Mouse (Mus musculus) heart, postnatal 0 days (tissue): ENCODE measurements around the gene Fis1. TPM values are rescaled to one million over a fixed set of nuclear protein-coding genes. Genes with fewer than 3 reads are reported as not detected.

Experiments used
- ATAC-seq: fragments of 200-750 bp; cut with Nextera tagmentation; 2 replicates; pipeline ENCODE4 v1.8.0; 2017; ENCODE audit warnings: low read depth, moderate number of reproducible peaks, moderate library complexity; ENCODE audit not compliant: insufficient read depth
- DNase-seq: peaks from one replicate; pipeline ENCODE4 v3.0.0-alpha.2; 2016; ENCODE audit warnings: low spot score
- H3K27ac ChIP-seq: fragments of 300-500 bp; sonication (generic); 2 replicates; pipeline ENCODE4 v1.5.1; 2014; ENCODE audit warnings: low read depth, mild to moderate bottlenecking
- H3K27me3 ChIP-seq: fragments of 300-500 bp; sonication (generic); 2 replicates; pipeline ENCODE4 v1.6.1; 2014; ENCODE audit warnings: low read length, mixed read lengths; ENCODE audit not compliant: control insufficient read depth, insufficient read depth
- H3K36me3 ChIP-seq: fragments of 300-500 bp; sonication (generic); replicated peaks from 2 replicates; pipeline ENCODE4 v1.6.1; 2014; ENCODE audit warnings: low read length, mixed read lengths; ENCODE audit not compliant: control insufficient read depth, insufficient read depth
- H3K4me1 ChIP-seq: fragments of 300-500 bp; sonication (generic); 2 replicates; pipeline ENCODE4 v1.6.1; 2014; ENCODE audit warnings: antibody characterized with exemption; ENCODE audit not compliant: control insufficient read depth, insufficient read depth
- H3K4me2 ChIP-seq: fragments of 300-500 bp; sonication (generic); 2 replicates; pipeline ENCODE4 v1.6.1; 2014; ENCODE audit warnings: low read depth, mild to moderate bottlenecking, low read length, moderate library complexity
- H3K4me3 ChIP-seq: fragments of 300-500 bp; sonication (generic); 2 replicates; pipeline ENCODE4 v1.5.1; 2014; ENCODE audit warnings: low read depth, low read length
- H3K9ac ChIP-seq: fragments of 300-500 bp; sonication (generic); replicated peaks from 2 replicates; pipeline ENCODE4 v1.6.1; 2014; ENCODE audit warnings: low read depth, low read length, mixed read lengths
- H3K9me3 ChIP-seq: fragments of 300-500 bp; sonication (generic); replicated peaks from 2 replicates; pipeline ENCODE4 v1.6.1; 2016; ENCODE audit warnings: low read length; ENCODE audit not compliant: control insufficient read depth
- CTCF ChIP-seq: IDR thresholded peaks from 2 replicates; pipeline ENCODE4 v1.5.1; 2016; ENCODE audit warnings: antibody characterized with exemption, control low read depth, low read depth
- EP300 ChIP-seq: IDR thresholded peaks from 2 replicates; pipeline ENCODE4 v1.6.1; 2016; ENCODE audit warnings: antibody characterized with exemption, low read depth
- WGBS: fragments of 180-500 bp; shearing (Covaris S2); extraction: QIAGEN DNeasy Blood & Tissue Kit; methylation state at CpG from one replicate; pipeline ENCODE4 v1.1.7; 2014; 5-methylcytosine and 5-hydroxymethylcytosine counted together
- polyA plus RNA-seq: library from polyadenylated mRNA; unstranded; fragments of >200 nt; fragmentation: Nextera tagmentation; extraction: Ambion mirVana; gene quantifications from 2 replicates; pipeline ENCODE4 v1.2.1, GENCODE M21; 2015
- total RNA-seq: library from RNA; depleted of rRNA; stranded (reverse); fragments of >200 nt; gene quantifications from 2 replicates; pipeline ENCODE4 v1.2.3, GENCODE M21; 2014; ENCODE audit warnings: low replicate concordance

Gene Fis1
- total and polyA plus RNA-seq, 2 experiments from 2014 or later, result 143 to 249 TPM

DNA sequence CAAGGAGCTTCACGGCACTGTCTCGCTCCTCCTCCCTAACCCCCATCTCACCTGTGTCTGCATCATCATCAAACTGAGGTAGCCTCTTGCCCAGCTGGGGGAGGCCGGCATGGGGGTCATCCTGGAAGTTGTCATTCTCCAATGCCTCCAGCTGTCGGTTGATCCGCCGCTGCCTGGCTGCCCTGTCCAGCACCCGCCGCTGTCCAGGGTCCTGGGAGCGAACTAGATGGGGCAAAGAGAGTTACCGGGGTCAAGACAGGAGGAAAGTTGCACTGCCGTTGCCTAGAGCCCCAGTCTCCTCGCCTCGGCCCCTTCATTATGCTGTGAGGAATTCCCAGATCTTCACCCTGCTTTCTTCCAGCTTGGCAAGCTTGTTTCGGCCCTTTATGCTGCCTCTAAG, 31.8 kb downstream of the Fis1 start:
- no peak overlapping the region for H3K9ac ChIP-seq
- H3K4me1 ChIP-seq, result peaks cover 10% of the 10 kb centered on the region; the same call in 1 of the 2 replicates
- no peak overlapping the region for H3K4me2 ChIP-seq
- TF ChIP-seq CTCF, result no peak
- no peak for TF ChIP-seq EP300
- no peak overlapping the region for H3K4me3 ChIP-seq
- DNase-seq (no peak), ATAC-seq (no peak)
- no peaks in the 10 kb centered on the region for H3K27me3 ChIP-seq
- H3K27ac ChIP-seq, result no peak overlapping the region
- H3K36me3 ChIP-seq, result peaks cover 28% of the 10 kb centered on the region
- 46% methylated on average over 14 of the region's 14 CpGs for WGBS
- H3K9me3 ChIP-seq, result no peaks in the 10 kb centered on the region

- peak within 1 kb of the TSS; percentile 94 for H3K4me2 ChIP-seq
- peak; percentile 95 for ATAC-seq
- WGBS, result under 1% methylated on average over 26 of the region's 26 CpGs
Observed at GRCm38 (mm10) chr5:136986695-136987137, 33.6 kb downstream of the Fis1 start, which contains the start of gene Plod3. Gene Plod3, plus strand, starts transcription at chr5:136987019.

GRCm38 (mm10) chr5:136987138-136987933, 34.3 kb downstream of the Fis1 start:
- WGBS, result under 1% methylated on average over 66 of the region's 67 CpGs
- TF ChIP-seq EP300 (peak; percentile 70), CTCF (no peak)
- Histone ChIP-seq H3K4me1 (peaks cover 10% of the 10 kb centered on the region; the same call in 1 of the 2 replicates), H3K9ac (peak overlapping the region; percentile 86), H3K27me3 (no peaks in the 10 kb centered on the region), H3K4me2 (peak overlapping the region; percentile 94), H3K9me3 (no peaks in the 10 kb centered on the region), H3K4me3 (peak overlapping the region; percentile 89), H3K36me3 (peaks cover 36% of the 10 kb centered on the region), H3K27ac (peak overlapping the region; percentile 87)
- ATAC-seq, result peak; percentile 66
- DNase-seq, result peak; percentile 61

More at GRCm38 (mm10) chr5:136986695-136987137, 33.6 kb downstream of the Fis1 start, which contains the start of gene Plod3:
- H3K27ac ChIP-seq, result peak within 1 kb of the TSS; percentile 87
- H3K9me3 ChIP-seq, result no peaks in the 10 kb centered on the region
- H3K4me1 ChIP-seq, result peaks cover 10% of the 10 kb centered on the region; the same call in 1 of the 2 replicates
- H3K4me3 ChIP-seq, result peak within 1 kb of the TSS; percentile 89
- no peak for TF ChIP-seq EP300
- no peak; the same call in 1 of the 2 replicates for TF ChIP-seq CTCF
- DNase-seq, result peak; percentile 100
- H3K27me3 ChIP-seq, result no peaks in the 10 kb centered on the region
- H3K36me3 ChIP-seq, result peaks cover 37% of the 10 kb centered on the region
- H3K9ac ChIP-seq, result peak within 1 kb of the TSS; percentile 86

DNA sequence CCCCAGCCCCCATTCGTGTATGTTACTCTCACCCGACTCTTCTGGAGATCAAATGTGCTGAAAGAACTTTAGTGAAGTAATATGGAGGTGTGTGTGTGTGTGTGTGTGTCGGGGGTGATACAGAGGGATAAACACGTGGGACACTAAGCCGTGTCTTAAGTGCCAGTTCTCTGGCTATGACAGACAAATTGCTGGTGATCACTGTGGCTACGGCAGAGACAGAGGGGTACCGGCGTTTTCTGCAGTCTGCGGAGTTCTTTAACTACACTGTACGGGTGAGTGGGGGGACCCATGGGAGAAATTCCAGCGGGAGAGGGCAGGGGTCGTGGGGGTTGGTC, 34.8 kb downstream of the Fis1 start, which contains the start of gene Znhit1:
Gene Znhit1 (minus strand): TSS at position 88 of the 338 bp plus-strand sequence.
- peak within 1 kb of the TSS; percentile 89 for H3K4me3 ChIP-seq
- peak within 1 kb of the TSS; percentile 94 for H3K4me2 ChIP-seq
- DNase-seq (no peak), ATAC-seq (no peak)
- peak within 1 kb of the TSS; percentile 87 for H3K27ac ChIP-seq
- peaks cover 42% of the 10 kb centered on the region for H3K36me3 ChIP-seq
- WGBS, result 6% methylated on average over 12 of the region's 12 CpGs
- H3K9me3 ChIP-seq, result no peaks in the 10 kb centered on the region
- no peak for TF ChIP-seq EP300
- no peak for TF ChIP-seq CTCF
- no peaks in the 10 kb centered on the region for H3K27me3 ChIP-seq
- H3K9ac ChIP-seq, result peak within 1 kb of the TSS; percentile 86
- peaks cover 10% of the 10 kb centered on the region; the same call in 1 of the 2 replicates for H3K4me1 ChIP-seq

GRCm38 (mm10) chr5:136988420-136988819, 35.3 kb downstream of the Fis1 start:
- DNase-seq (no peak), ATAC-seq (no peak)
- Histone ChIP-seq H3K4me3 (peak overlapping the region; percentile 89), H3K27ac (no peak overlapping the region), H3K4me2 (peak overlapping the region; percentile 94), H3K9ac (no peak overlapping the region), H3K27me3 (no peaks in the 10 kb centered on the region), H3K36me3 (peaks cover 47% of the 10 kb centered on the region), H3K4me1 (peaks cover 10% of the 10 kb centered on the region; the same call in 1 of the 2 replicates), H3K9me3 (no peaks in the 10 kb centered on the region)
- no peak for TF ChIP-seq CTCF
- TF ChIP-seq EP300, result no peak
- 57% methylated on average over 6 of the region's 7 CpGs for WGBS
